Mouse (Mus musculus): Measurements from ENCODE around the gene Fam241b. TPM values are rescaled to one million over a fixed set of nuclear protein-coding genes. Genes with fewer than 3 reads are reported as not detected.

Fam241b gene
- polyA plus RNA-seq (2015; fragmentation: Nextera tagmentation; extraction: Ambion mirVana): 0.64 and 0.69 TPM in 2 replicates

GRCm38 (mm10) chr10:62143820-62144219, at the start of gene Fam241b:
Fam241b (minus strand) TSS chr10:62143920.
- Histone ChIP-seq H3K4me1 (ENCODE audit: insufficient read depth) (no peaks in the 10 kb centered on the region), H3K9me3 (ENCODE audit: low read length) (no peaks in the 10 kb centered on the region), H3K27ac (ENCODE audit: low read depth) (no peak within 1 kb of the TSS), H3K4me3 (ENCODE audit: low read depth, low read length) (no peak within 1 kb of the TSS), H3K4me2 (ENCODE audit: low read depth, low read length) (no peak within 1 kb of the TSS), H3K27me3 (ENCODE audit: insufficient read depth, low read length) (no peaks in the 10 kb centered on the region), H3K9ac (replicated peaks) (no peak within 1 kb of the TSS), H3K36me3 (replicated peaks; ENCODE audit: insufficient read depth, low read length) (no peaks in the 10 kb centered on the region)
- WGBS (ENCODE audit: insufficient replicate concordance): 54% methylated on average over 8 of the region's 8 CpGs
- no peak for TF ChIP-seq CTCF (IDR thresholded peaks at IDR 0.05; ENCODE audit: low read depth)
- TF ChIP-seq EP300 (IDR thresholded peaks at IDR 0.05; ENCODE audit: low read depth): no peak
- no peak for DNase-seq
- no peak for ATAC-seq

GRCm38 (mm10) chr10:62192701-62193157, 49.0 kb upstream of the Fam241b start:
- DNase-seq: no peak
- Histone ChIP-seq H3K27me3 (ENCODE audit: insufficient read depth, low read length) (no peaks in the 10 kb centered on the region), H3K4me3 (ENCODE audit: low read depth, low read length) (no peak overlapping the region), H3K9ac (replicated peaks) (no peak overlapping the region), H3K27ac (ENCODE audit: low read depth) (no peak overlapping the region), H3K4me2 (ENCODE audit: low read depth, low read length) (no peak overlapping the region), H3K9me3 (ENCODE audit: low read length) (no peaks in the 10 kb centered on the region), H3K4me1 (ENCODE audit: insufficient read depth) (peaks cover 4% of the 10 kb centered on the region), H3K36me3 (replicated peaks; ENCODE audit: insufficient read depth, low read length) (no peaks in the 10 kb centered on the region)
- WGBS (ENCODE audit: insufficient replicate concordance): 57% methylated on average over 9 of the region's 9 CpGs
- peak; percentile 13; the same call in 1 of the 2 replicates for ATAC-seq
- TF ChIP-seq EP300 (IDR thresholded peaks at IDR 0.05; ENCODE audit: low read depth) (no peak), CTCF (IDR thresholded peaks at IDR 0.05; ENCODE audit: low read depth) (no peak)

- no peak for TF ChIP-seq EP300 (IDR thresholded peaks at IDR 0.05; ENCODE audit: low read depth)
- no peaks in the 10 kb centered on the region for H3K27me3 ChIP-seq (ENCODE audit: insufficient read depth, low read length)
- no peak for ATAC-seq
- no peak for DNase-seq
- H3K9ac ChIP-seq (replicated peaks): no peak overlapping the region
- no peaks in the 10 kb centered on the region for H3K9me3 ChIP-seq (ENCODE audit: low read length)
- 82% methylated on average over 7 of the region's 7 CpGs for WGBS (ENCODE audit: insufficient replicate concordance)
- H3K4me2 ChIP-seq (ENCODE audit: low read depth, low read length): 0 out of 2 replicates have a peak overlapping the region, but pooled peaks have one; percentile 22
- no peaks in the 10 kb centered on the region for H3K36me3 ChIP-seq (replicated peaks; ENCODE audit: insufficient read depth, low read length)
- H3K27ac ChIP-seq (ENCODE audit: low read depth): no peak overlapping the region
- H3K4me1 ChIP-seq (ENCODE audit: insufficient read depth): peaks cover 4% of the 10 kb centered on the region
- no peak overlapping the region for H3K4me3 ChIP-seq (ENCODE audit: low read depth, low read length)
Observed at GRCm38 (mm10) chr10:62190821-62191220, 47.1 kb upstream of the Fam241b start.

GRCm38 (mm10) chr10:62189910-62190309, 46.2 kb upstream of the Fam241b start:
- WGBS (ENCODE audit: insufficient replicate concordance): 55% methylated on average over 4 of the region's 4 CpGs
- Histone ChIP-seq H3K9ac (replicated peaks) (no peak overlapping the region), H3K4me3 (ENCODE audit: low read depth, low read length) (peak overlapping the region; percentile 19; the same call in 1 of the 2 replicates), H3K4me2 (ENCODE audit: low read depth, low read length) (0 out of 2 replicates have a peak overlapping the region, but pooled peaks have one; percentile 13), H3K27ac (ENCODE audit: low read depth) (0 out of 2 replicates have a peak overlapping the region, but pooled peaks have one; percentile 34), H3K36me3 (replicated peaks; ENCODE audit: insufficient read depth, low read length) (no peaks in the 10 kb centered on the region), H3K9me3 (ENCODE audit: low read length) (no peaks in the 10 kb centered on the region), H3K4me1 (ENCODE audit: insufficient read depth) (peaks cover 4% of the 10 kb centered on the region), H3K27me3 (ENCODE audit: insufficient read depth, low read length) (no peaks in the 10 kb centered on the region)
- no peak for TF ChIP-seq EP300 (IDR thresholded peaks at IDR 0.05; ENCODE audit: low read depth)
- no peak for TF ChIP-seq CTCF (IDR thresholded peaks at IDR 0.05; ENCODE audit: low read depth)
- DNase-seq (peak; percentile 51), ATAC-seq (peak; percentile 45; the same call in 1 of the 2 replicates)

GRCm38 (mm10) chr10:62189303-62189702, 45.6 kb upstream of the Fam241b start:
- Histone ChIP-seq H3K27me3 (ENCODE audit: insufficient read depth, low read length) (no peaks in the 10 kb centered on the region), H3K36me3 (replicated peaks; ENCODE audit: insufficient read depth, low read length) (no peaks in the 10 kb centered on the region), H3K27ac (ENCODE audit: low read depth) (no peak overlapping the region), H3K9me3 (ENCODE audit: low read length) (no peaks in the 10 kb centered on the region), H3K4me1 (ENCODE audit: insufficient read depth) (peaks cover 4% of the 10 kb centered on the region), H3K4me2 (ENCODE audit: low read depth, low read length) (no peak overlapping the region), H3K4me3 (ENCODE audit: low read depth, low read length) (no peak overlapping the region), H3K9ac (replicated peaks) (no peak overlapping the region)
- DNase-seq (no peak), ATAC-seq (no peak)
- WGBS (ENCODE audit: insufficient replicate concordance): 56% methylated on average over 3 of the region's 3 CpGs
- no peak for TF ChIP-seq CTCF (IDR thresholded peaks at IDR 0.05; ENCODE audit: low read depth)
- TF ChIP-seq EP300 (IDR thresholded peaks at IDR 0.05; ENCODE audit: low read depth): no peak

GRCm38 (mm10) chr10:62186882-62187281, 43.2 kb upstream of the Fam241b start:
- no peaks in the 10 kb centered on the region for H3K9me3 ChIP-seq (ENCODE audit: low read length)
- peaks cover 4% of the 10 kb centered on the region for H3K4me1 ChIP-seq (ENCODE audit: insufficient read depth)
- no peak overlapping the region for H3K4me2 ChIP-seq (ENCODE audit: low read depth, low read length)
- no peak overlapping the region for H3K4me3 ChIP-seq (ENCODE audit: low read depth, low read length)
- no peak overlapping the region for H3K9ac ChIP-seq (replicated peaks)
- no peak overlapping the region for H3K27ac ChIP-seq (ENCODE audit: low read depth)
- no peaks in the 10 kb centered on the region for H3K27me3 ChIP-seq (ENCODE audit: insufficient read depth, low read length)
- WGBS (ENCODE audit: insufficient replicate concordance): 21% methylated on average over 7 of the region's 7 CpGs
- no peaks in the 10 kb centered on the region for H3K36me3 ChIP-seq (replicated peaks; ENCODE audit: insufficient read depth, low read length)
- TF ChIP-seq CTCF (IDR thresholded peaks at IDR 0.05; ENCODE audit: low read depth): peak; percentile 97
- TF ChIP-seq EP300 (IDR thresholded peaks at IDR 0.05; ENCODE audit: low read depth): no peak
- ATAC-seq (peak; percentile 47; the same call in 1 of the 2 replicates), DNase-seq (peak; percentile 89)

Data from liver, postnatal 0 days (tissue).